Mouse (Mus musculus) hematopoietic multipotent progenitor cell, adult 10-12 weeks (in vitro differentiated cells): ENCODE results near the gene Olfr780. TPM values are rescaled to one million over a fixed set of nuclear protein-coding genes. Genes with fewer than 3 reads are reported as not detected.

Experiments used
- polyA plus RNA-seq: library from polyadenylated mRNA; stranded (reverse); fragments of >175 nt; gene quantifications from 2 replicates; pipeline ENCODE4 v1.2.3, GENCODE M21; 2012; ENCODE audit warnings: low replicate concordance

The Olfr780 gene
- not detected in 2 replicates for polyA plus RNA-seq

GRCm38 (mm10) chr10:129317817-129318216, at the start of gene Olfr780:
Gene Olfr780, plus strand, starts transcription at chr10:129318117.

GRCm38 (mm10) chr10:129271081-129271535, 46.8 kb upstream of the Olfr780 start, which contains the start of gene Olfr777:
Gene Olfr777, minus strand, starts transcription at chr10:129271485.

GRCm38 (mm10) chr10:129328554-129328953, 10.6 kb downstream of the Olfr780 start, which contains the start of gene Olfr781:
Gene Olfr781, plus strand, starts transcription at chr10:129328854.

GRCm38 (mm10) chr10:129348550-129348949, 30.6 kb downstream of the Olfr780 start, which contains the start of gene Olfr782:
Gene Olfr782, plus strand, starts transcription at chr10:129348850.

Other genes with a start within 250 kb of the Olfr780 start
- not detected in 2 replicates for gene Olfr766-ps1, start 249.1 kb upstream of the Olfr780 start, polyA plus RNA-seq
- gene Olfr767, start 235.2 kb upstream of the Olfr780 start, polyA plus RNA-seq = not detected in 2 replicates
- gene Olfr768, start 218.7 kb upstream of the Olfr780 start, polyA plus RNA-seq = not detected in 2 replicates
- not detected in 2 replicates for gene Olfr769, start 200.3 kb upstream of the Olfr780 start, polyA plus RNA-seq
- not detected in 2 replicates for gene Olfr770, start 179.1 kb upstream of the Olfr780 start, polyA plus RNA-seq
- gene Olfr771, start 153.4 kb upstream of the Olfr780 start, polyA plus RNA-seq = not detected in 2 replicates
- gene Olfr772, start 140.2 kb upstream of the Olfr780 start, polyA plus RNA-seq = not detected in 2 replicates
- gene Olfr773, start 130.7 kb upstream of the Olfr780 start, polyA plus RNA-seq = not detected in 2 replicates
- not detected in 2 replicates for gene Olfr774, start 81.9 kb upstream of the Olfr780 start, polyA plus RNA-seq
- gene Olfr775, start 69.7 kb upstream of the Olfr780 start, polyA plus RNA-seq = not detected in 2 replicates
- gene Olfr776, start 59.0 kb upstream of the Olfr780 start, polyA plus RNA-seq = not detected in 2 replicates
- gene Olfr777, start 46.6 kb upstream of the Olfr780 start, polyA plus RNA-seq = not detected in 2 replicates
- gene Olfr781, start 10.7 kb downstream of the Olfr780 start, polyA plus RNA-seq = not detected in 2 replicates
- gene Olfr782, start 30.7 kb downstream of the Olfr780 start, polyA plus RNA-seq = not detected in 2 replicates
- gene Olfr784, start 66.0 kb downstream of the Olfr780 start, polyA plus RNA-seq = not detected in 2 replicates
- gene Olfr785, start 87.3 kb downstream of the Olfr780 start, polyA plus RNA-seq = not detected in 2 replicates
- gene Olfr786, start 109.2 kb downstream of the Olfr780 start, polyA plus RNA-seq = not detected in 2 replicates
- not detected in 2 replicates for gene Olfr787, start 143.7 kb downstream of the Olfr780 start, polyA plus RNA-seq
- gene Olfr788, start 152.9 kb downstream of the Olfr780 start, polyA plus RNA-seq = not detected in 2 replicates
- gene Olfr789, start 166.6 kb downstream of the Olfr780 start, polyA plus RNA-seq = not detected in 2 replicates
- not detected in 2 replicates for gene Olfr790, start 180.4 kb downstream of the Olfr780 start, polyA plus RNA-seq
- gene Olfr791, start 203.7 kb downstream of the Olfr780 start, polyA plus RNA-seq = not detected in 2 replicates
- not detected in 2 replicates for gene Olfr792, start 221.0 kb downstream of the Olfr780 start, polyA plus RNA-seq
- not detected in 2 replicates for gene Olfr794, start 249.5 kb downstream of the Olfr780 start, polyA plus RNA-seq